ENCODE assay signal across 31 mouse cellular contexts in the genomic region with DNA sequence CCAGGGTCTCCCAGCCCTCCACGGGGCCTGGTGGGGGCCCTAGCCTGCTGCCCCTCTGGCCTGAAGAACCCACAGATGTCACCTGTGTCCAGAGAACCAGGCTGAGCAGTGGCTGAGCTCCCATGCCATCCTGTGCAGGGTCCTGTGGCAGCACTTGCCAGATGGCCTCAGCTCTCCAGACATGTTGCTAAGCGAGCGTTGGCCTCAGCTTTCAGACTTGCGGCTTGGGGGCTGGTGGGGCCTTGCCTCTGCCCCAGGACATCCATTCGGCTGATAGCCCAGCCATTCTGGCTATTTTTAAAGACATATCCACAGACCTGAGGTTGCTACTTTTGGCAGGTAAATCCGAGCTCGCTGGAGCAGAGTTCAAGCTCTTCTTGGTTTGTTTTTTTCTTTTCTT. TPM values are rescaled to one million over a fixed set of nuclear protein-coding genes. Genes with fewer than 3 reads are reported as not detected.
A peak's percentile ranks its signal among the peaks of the same experiment; 100 is the strongest.
DNase-seq lines count a peak whose midpoint lies in the region; ATAC-seq lines count a peak whose summit lies in the region.
"Had no signal": no experiment of that assay in that cellular context is flagged by ENCODE, and none has a peak within 500 bp of the region (broad histone marks: within the 10 kb centered on the region; RNA-seq: fewer than 3 reads in every experiment).

No protein-coding gene starts in this region.

- H3K9me3 ChIP-seq in intestine, embryonic 15.5 days, result no peaks in the 10 kb centered on the region
- H3K9me3 ChIP-seq in intestine, embryonic 16.5 days (ENCODE audit: control insufficient read depth, low read length), result no peaks in the 10 kb centered on the region
- no peaks in the 10 kb centered on the region for H3K9me3 ChIP-seq in embryonic facial prominence, embryonic 10.5 days
- no peaks in the 10 kb centered on the region for H3K9me3 ChIP-seq in limb, embryonic 10.5 days (replicated peaks)
- no peaks in the 10 kb centered on the region for H3K9me3 ChIP-seq in hindbrain, embryonic 14.5 days (ENCODE audit: control insufficient read depth, low read length)
- H3K9me3 ChIP-seq: embryonic facial prominence, embryonic 12.5 days; heart, embryonic 12.5 days; hindbrain, embryonic 12.5 days; kidney, embryonic 15.5 days; neural tube, embryonic 12.5 days had no signal

- H3K27ac ChIP-seq in intestine, embryonic 15.5 days, result 0 out of 2 replicates have a peak overlapping the region, but pooled peaks have one; percentile 3
- H3K27ac ChIP-seq in intestine, embryonic 16.5 days (ENCODE audit: low read length), result no peak overlapping the region
- no peak overlapping the region for H3K27ac ChIP-seq in embryonic facial prominence, embryonic 10.5 days (replicated peaks)
- H3K27ac ChIP-seq in limb, embryonic 10.5 days, result 0 out of 2 replicates have a peak overlapping the region, but pooled peaks have one; percentile 21
- H3K27ac ChIP-seq in hindbrain, embryonic 14.5 days, result no peak overlapping the region
- H3K27ac ChIP-seq: embryonic facial prominence, embryonic 12.5 days; hindbrain, embryonic 12.5 days; kidney, embryonic 15.5 days; neural tube, embryonic 12.5 days had no signal

- 84% methylated on average over 7 of the region's 7 CpGs for WGBS in intestine, embryonic 15.5 days
- 86% methylated on average over 7 of the region's 7 CpGs for WGBS in intestine, embryonic 16.5 days
- WGBS in embryonic facial prominence, embryonic 10.5 days, result 86% methylated on average over 7 of the region's 7 CpGs
- 90% methylated on average over 7 of the region's 7 CpGs for WGBS in limb, embryonic 10.5 days
- 91% methylated on average over 7 of the region's 7 CpGs for WGBS in hindbrain, embryonic 14.5 days

- DNase-seq in gastrocnemius, adult 18-20 months (ENCODE audit: low spot score), result peak; percentile 26
- no peak for DNase-seq in gastrocnemius, postnatal 4 days (ENCODE audit: low spot score in 2 of 2)
- no peak for DNase-seq in embryonic facial prominence, embryonic 10.5 days (ENCODE audit: low spot score)
- no peak for DNase-seq in limb, embryonic 10.5 days (ENCODE audit: low spot score)
- no peak for DNase-seq in hindbrain, embryonic 14.5 days (ENCODE audit: low spot score)
- DNase-seq: adrenal gland, postnatal 10 days; cerebellum, adult 18-20 months; cerebellum, postnatal 36 days; gastrocnemius, postnatal 10 days; heart, postnatal 10 days; kidney, adult 11 months; kidney, postnatal 25 days; lung, postnatal 36 days; right cerebral cortex, adult 18-20 months; spleen, adult 18-20 months; thymus, adult 2 months; thymus, postnatal 36 days had no signal

- H3K9ac ChIP-seq in intestine, embryonic 15.5 days, result no peak overlapping the region
- no peak overlapping the region for H3K9ac ChIP-seq in intestine, embryonic 16.5 days (ENCODE audit: low read depth, low read length)
- H3K9ac ChIP-seq in hindbrain, embryonic 14.5 days, result no peak overlapping the region
- H3K9ac ChIP-seq: embryonic facial prominence, embryonic 12.5 days; heart, embryonic 12.5 days; hindbrain, embryonic 12.5 days; kidney, embryonic 15.5 days; neural tube, embryonic 12.5 days had no signal

- H3K4me1 ChIP-seq in intestine, embryonic 15.5 days (replicated peaks), result peaks cover 27% of the 10 kb centered on the region
- peaks cover 19% of the 10 kb centered on the region for H3K4me1 ChIP-seq in intestine, embryonic 16.5 days (ENCODE audit: control insufficient read depth, insufficient read depth, low read length)
- H3K4me1 ChIP-seq in embryonic facial prominence, embryonic 10.5 days, result peaks cover 56% of the 10 kb centered on the region
- peaks cover 62% of the 10 kb centered on the region for H3K4me1 ChIP-seq in limb, embryonic 10.5 days
- peaks cover 30% of the 10 kb centered on the region for H3K4me1 ChIP-seq in hindbrain, embryonic 14.5 days (replicated peaks; ENCODE audit: control insufficient read depth, insufficient read depth, low read length)

- ATAC-seq in intestine, embryonic 15.5 days, result no peak
- ATAC-seq in intestine, embryonic 16.5 days, result no peak
- no peak for ATAC-seq in hindbrain, embryonic 14.5 days (ENCODE audit: low FRiP score)
- ATAC-seq: forebrain, embryonic 16.5 days; midbrain, embryonic 16.5 days; Patski had no signal

- no peaks in the 10 kb centered on the region for H3K27me3 ChIP-seq in intestine, embryonic 15.5 days (replicated peaks)
- H3K27me3 ChIP-seq in intestine, embryonic 16.5 days (replicated peaks; ENCODE audit: control insufficient read depth, insufficient read depth, low read length), result no peaks in the 10 kb centered on the region
- no peaks in the 10 kb centered on the region for H3K27me3 ChIP-seq in embryonic facial prominence, embryonic 10.5 days (replicated peaks; ENCODE audit: low read depth, poor library complexity, severe bottlenecking)
- H3K27me3 ChIP-seq in limb, embryonic 10.5 days (ENCODE audit: low read depth, poor library complexity, severe bottlenecking), result no peaks in the 10 kb centered on the region
- H3K27me3 ChIP-seq in hindbrain, embryonic 14.5 days (ENCODE audit: control insufficient read depth, insufficient read depth, low read length), result no peaks in the 10 kb centered on the region
- H3K27me3 ChIP-seq: embryonic facial prominence, embryonic 12.5 days; heart, embryonic 12.5 days; hindbrain, embryonic 12.5 days; kidney, embryonic 15.5 days; neural tube, embryonic 12.5 days; Patski had no signal

- H3K4me2 ChIP-seq in intestine, embryonic 15.5 days (replicated peaks), result no peak overlapping the region
- no peak overlapping the region for H3K4me2 ChIP-seq in intestine, embryonic 16.5 days (ENCODE audit: low read depth, low read length)
- no peak overlapping the region for H3K4me2 ChIP-seq in hindbrain, embryonic 14.5 days (replicated peaks)
- H3K4me2 ChIP-seq: embryonic facial prominence, embryonic 12.5 days; heart, embryonic 12.5 days; hindbrain, embryonic 12.5 days; kidney, embryonic 15.5 days; liver, embryonic 11.5 days; midbrain, embryonic 11.5 days; neural tube, embryonic 12.5 days had no signal

- H3K4me3 ChIP-seq in intestine, embryonic 15.5 days (replicated peaks), result no peak overlapping the region
- no peak overlapping the region for H3K4me3 ChIP-seq in intestine, embryonic 16.5 days (ENCODE audit: low read length)
- 0 out of 2 replicates have a peak overlapping the region, but pooled peaks have one; percentile 13 for H3K4me3 ChIP-seq in embryonic facial prominence, embryonic 10.5 days
- H3K4me3 ChIP-seq in limb, embryonic 10.5 days, result 0 out of 2 replicates have a peak overlapping the region, but pooled peaks have one; percentile 14
- H3K4me3 ChIP-seq in hindbrain, embryonic 14.5 days (replicated peaks; ENCODE audit: low read length), result no peak overlapping the region
- H3K4me3 ChIP-seq: embryonic facial prominence, embryonic 12.5 days; erythroblast, embryonic 14.5 days; heart, embryonic 12.5 days; hindbrain, embryonic 12.5 days; kidney, embryonic 15.5 days; myocyte; neural tube, embryonic 12.5 days had no signal

- peaks cover 9% of the 10 kb centered on the region; the same call in 1 of the 2 replicates for H3K36me3 ChIP-seq in intestine, embryonic 15.5 days
- peaks cover 15% of the 10 kb centered on the region for H3K36me3 ChIP-seq in intestine, embryonic 16.5 days (ENCODE audit: control insufficient read depth, insufficient read depth, low read length)
- H3K36me3 ChIP-seq in embryonic facial prominence, embryonic 10.5 days (replicated peaks), result peaks cover 89% of the 10 kb centered on the region
- peaks cover 85% of the 10 kb centered on the region for H3K36me3 ChIP-seq in limb, embryonic 10.5 days
- H3K36me3 ChIP-seq in hindbrain, embryonic 14.5 days (replicated peaks; ENCODE audit: control insufficient read depth, insufficient read depth), result peaks cover 56% of the 10 kb centered on the region

RNA-seq across cellular contexts. Expression of a gene that starts 5.5 kb away (rescaled TPM):
- total RNA-seq in gastrocnemius, adult 18-20 months (2021), result 10 to 100 TPM; 15.3 to 27.6 TPM
- total RNA-seq in gastrocnemius, postnatal 4 days (2021), result 10 to 100 TPM; 23.9 to 25.5 TPM
- 10.0 and 10.3 TPM in 2 replicates for polyA plus RNA-seq in intestine, embryonic 15.5 days (2015; fragmentation: Nextera tagmentation; extraction: Ambion mirVana)
- polyA plus RNA-seq in intestine, embryonic 16.5 days (2015; fragmentation: Nextera tagmentation; extraction: Ambion mirVana), result 4.8 and 6.3 TPM in 2 replicates
- 29.5 and 30.8 TPM in 2 replicates for polyA plus RNA-seq in embryonic facial prominence, embryonic 10.5 days (2016; fragmentation: Nextera tagmentation; extraction: Ambion mirVana)
- polyA plus RNA-seq in limb, embryonic 10.5 days (2016; fragmentation: Nextera tagmentation; extraction: Ambion mirVana), result 43.1 and 44.9 TPM in 2 replicates
- polyA plus RNA-seq in hindbrain, embryonic 14.5 days (2014; fragmentation: Nextera tagmentation; extraction: Ambion mirVana), result 17.9 and 19.3 TPM in 2 replicates

RNA-seq across cellular contexts. Expression of a gene that starts 55.3 kb away (rescaled TPM):
- 100 to 1,000 TPM; 280 to 298 TPM for total RNA-seq in gastrocnemius, adult 18-20 months (2021)
- total RNA-seq in gastrocnemius, postnatal 4 days (2021), result 100 to 1,000 TPM; 526 to 599 TPM
- 981 and 1,002 TPM in 2 replicates for polyA plus RNA-seq in intestine, embryonic 15.5 days (2015; fragmentation: Nextera tagmentation; extraction: Ambion mirVana)
- 866 and 931 TPM in 2 replicates for polyA plus RNA-seq in intestine, embryonic 16.5 days (2015; fragmentation: Nextera tagmentation; extraction: Ambion mirVana)
- polyA plus RNA-seq in embryonic facial prominence, embryonic 10.5 days (2016; fragmentation: Nextera tagmentation; extraction: Ambion mirVana), result 1,047 and 1,078 TPM in 2 replicates
- polyA plus RNA-seq in limb, embryonic 10.5 days (2016; fragmentation: Nextera tagmentation; extraction: Ambion mirVana), result 1,033 and 1,267 TPM in 2 replicates
- polyA plus RNA-seq in hindbrain, embryonic 14.5 days (2014; fragmentation: Nextera tagmentation; extraction: Ambion mirVana), result 650 and 781 TPM in 2 replicates

Comparison
In these comparisons a context has a peak if more than half of its experiments do, and no peak if none do; other contexts are left out.
1. H3K27ac ChIP-seq: peak in intestine, embryonic 15.5 days (single experiment) and limb, embryonic 10.5 days (single experiment); none in intestine, embryonic 16.5 days (single experiment), embryonic facial prominence, embryonic 10.5 days (single experiment) and hindbrain, embryonic 14.5 days (single experiment).
2. H3K4me3 ChIP-seq: peak in embryonic facial prominence, embryonic 10.5 days (single experiment) and limb, embryonic 10.5 days (single experiment); none in intestine, embryonic 15.5 days (single experiment), intestine, embryonic 16.5 days (single experiment) and hindbrain, embryonic 14.5 days (single experiment).